Mouse (Mus musculus): ENCODE measurements around the gene Gm6583. TPM values are rescaled to one million over a fixed set of nuclear protein-coding genes. Genes with fewer than 3 reads are reported as not detected.

Gm6583 gene
- 0.13 and 0.26 TPM in 2 replicates for polyA plus RNA-seq (2014; fragmentation: Nextera tagmentation; extraction: Ambion mirVana)

- WGBS = 63% methylated on average over 13 of the region's 13 CpGs
- H3K27ac ChIP-seq (ENCODE audit: low read depth, low read length) = no peak within 1 kb of the TSS
- H3K27me3 ChIP-seq (ENCODE audit: control insufficient read depth, insufficient read depth, low read length) = no peaks in the 10 kb centered on the region
- H3K4me2 ChIP-seq (replicated peaks; ENCODE audit: low read depth, low read length) = no peak within 1 kb of the TSS
- H3K4me1 ChIP-seq (replicated peaks; ENCODE audit: control insufficient read depth, insufficient read depth, low read length) = no peaks in the 10 kb centered on the region
- ATAC-seq (ENCODE audit: low FRiP score) (no peak), DNase-seq (ENCODE audit: low spot score) (no peak)
- H3K9me3 ChIP-seq (ENCODE audit: control insufficient read depth, low read length) = no peaks in the 10 kb centered on the region
- no peaks in the 10 kb centered on the region for H3K36me3 ChIP-seq (ENCODE audit: control insufficient read depth, insufficient read depth, low read length)
- H3K4me3 ChIP-seq (ENCODE audit: low read depth, low read length) = no peak within 1 kb of the TSS
- no peak within 1 kb of the TSS for H3K9ac ChIP-seq (ENCODE audit: low read depth, low read length)
Measured at GRCm38 (mm10) chr5:112355910-112356309, at the start of gene Gm6583. Gm6583 (minus strand) TSS chr5:112356033.

- 67% methylated on average over 3 of the region's 3 CpGs for WGBS
- DNase-seq (ENCODE audit: low spot score) = no peak
- Histone ChIP-seq H3K4me2 (replicated peaks; ENCODE audit: low read depth, low read length) (no peak overlapping the region), H3K4me1 (replicated peaks; ENCODE audit: control insufficient read depth, insufficient read depth, low read length) (no peaks in the 10 kb centered on the region), H3K9ac (ENCODE audit: low read depth, low read length) (no peak overlapping the region), H3K4me3 (ENCODE audit: low read depth, low read length) (no peak overlapping the region), H3K36me3 (ENCODE audit: control insufficient read depth, insufficient read depth, low read length) (no peaks in the 10 kb centered on the region), H3K27me3 (ENCODE audit: control insufficient read depth, insufficient read depth, low read length) (no peaks in the 10 kb centered on the region), H3K27ac (ENCODE audit: low read depth, low read length) (no peak overlapping the region), H3K9me3 (ENCODE audit: control insufficient read depth, low read length) (no peaks in the 10 kb centered on the region)
- no peak for ATAC-seq (ENCODE audit: low FRiP score)
Measured at GRCm38 (mm10) chr5:112402437-112402836, 46.6 kb upstream of the Gm6583 start.

GRCm38 (mm10) chr5:112399284-112399683 is 43.5 kb upstream of the Gm6583 start:
- Histone ChIP-seq H3K36me3 (ENCODE audit: control insufficient read depth, insufficient read depth, low read length) (no peaks in the 10 kb centered on the region), H3K27ac (ENCODE audit: low read depth, low read length) (no peak overlapping the region), H3K4me2 (replicated peaks; ENCODE audit: low read depth, low read length) (no peak overlapping the region), H3K4me3 (ENCODE audit: low read depth, low read length) (no peak overlapping the region), H3K4me1 (replicated peaks; ENCODE audit: control insufficient read depth, insufficient read depth, low read length) (no peaks in the 10 kb centered on the region; the same call in 1 of the 2 replicates), H3K27me3 (ENCODE audit: control insufficient read depth, insufficient read depth, low read length) (no peaks in the 10 kb centered on the region), H3K9ac (ENCODE audit: low read depth, low read length) (no peak overlapping the region), H3K9me3 (ENCODE audit: control insufficient read depth, low read length) (no peaks in the 10 kb centered on the region)
- ATAC-seq (ENCODE audit: low FRiP score) (no peak), DNase-seq (ENCODE audit: low spot score) (no peak)
- 82% methylated on average over 10 of the region's 10 CpGs for WGBS

- Histone ChIP-seq H3K4me1 (replicated peaks; ENCODE audit: control insufficient read depth, insufficient read depth, low read length) (peaks cover 2% of the 10 kb centered on the region), H3K9me3 (ENCODE audit: control insufficient read depth, low read length) (no peaks in the 10 kb centered on the region), H3K9ac (ENCODE audit: low read depth, low read length) (no peak overlapping the region), H3K27me3 (ENCODE audit: control insufficient read depth, insufficient read depth, low read length) (no peaks in the 10 kb centered on the region), H3K36me3 (ENCODE audit: control insufficient read depth, insufficient read depth, low read length) (no peaks in the 10 kb centered on the region), H3K4me3 (ENCODE audit: low read depth, low read length) (no peak overlapping the region), H3K27ac (ENCODE audit: low read depth, low read length) (no peak overlapping the region), H3K4me2 (replicated peaks; ENCODE audit: low read depth, low read length) (no peak overlapping the region)
- 78% methylated on average over 18 of the region's 18 CpGs for WGBS
- DNase-seq (ENCODE audit: low spot score) (no peak), ATAC-seq (ENCODE audit: low FRiP score) (no peak)
Measured at GRCm38 (mm10) chr5:112396066-112396465, 40.2 kb upstream of the Gm6583 start.

GRCm38 (mm10) chr5:112394779-112395443 is 39.1 kb upstream of the Gm6583 start, which contains the start of gene Asphd2:
Asphd2 (minus strand) TSS chr5:112394866.
- H3K27me3 ChIP-seq (ENCODE audit: control insufficient read depth, insufficient read depth, low read length) = no peaks in the 10 kb centered on the region

GRCm38 (mm10) chr5:112394415-112394763 is 38.6 kb upstream of the Gm6583 start:
- H3K9me3 ChIP-seq (ENCODE audit: control insufficient read depth, low read length) = no peaks in the 10 kb centered on the region
- peak overlapping the region; percentile 86 for H3K27ac ChIP-seq (ENCODE audit: low read depth, low read length)
- H3K27me3 ChIP-seq (ENCODE audit: control insufficient read depth, insufficient read depth, low read length) = no peaks in the 10 kb centered on the region
- ATAC-seq (ENCODE audit: low FRiP score) (peak; percentile 77), DNase-seq (ENCODE audit: low spot score) (peak; percentile 66)
- H3K9ac ChIP-seq (ENCODE audit: low read depth, low read length) = peak overlapping the region; percentile 79
- H3K36me3 ChIP-seq (ENCODE audit: control insufficient read depth, insufficient read depth, low read length) = no peaks in the 10 kb centered on the region
- H3K4me3 ChIP-seq (ENCODE audit: low read depth, low read length) = peak overlapping the region; percentile 49
- peak overlapping the region; percentile 87 for H3K4me2 ChIP-seq (replicated peaks; ENCODE audit: low read depth, low read length)
- WGBS = under 1% methylated on average over 12 of the region's 28 CpGs
- H3K4me1 ChIP-seq (replicated peaks; ENCODE audit: control insufficient read depth, insufficient read depth, low read length) = peaks cover 2% of the 10 kb centered on the region

More at GRCm38 (mm10) chr5:112394779-112395443, 39.1 kb upstream of the Gm6583 start, which contains the start of gene Asphd2:
- H3K4me3 ChIP-seq (ENCODE audit: low read depth, low read length) = peak within 1 kb of the TSS; percentile 49
- no peaks in the 10 kb centered on the region for H3K36me3 ChIP-seq (ENCODE audit: control insufficient read depth, insufficient read depth, low read length)
- ATAC-seq (ENCODE audit: low FRiP score) = peak; percentile 92
- H3K27ac ChIP-seq (ENCODE audit: low read depth, low read length) = peak within 1 kb of the TSS; percentile 86
- peaks cover 2% of the 10 kb centered on the region for H3K4me1 ChIP-seq (replicated peaks; ENCODE audit: control insufficient read depth, insufficient read depth, low read length)
- WGBS = 1% methylated on average over 40 of the region's 67 CpGs
- H3K4me2 ChIP-seq (replicated peaks; ENCODE audit: low read depth, low read length) = peak within 1 kb of the TSS; percentile 87
- DNase-seq (ENCODE audit: low spot score) = peak; percentile 92
- H3K9ac ChIP-seq (ENCODE audit: low read depth, low read length) = peak within 1 kb of the TSS; percentile 79
- H3K9me3 ChIP-seq (ENCODE audit: control insufficient read depth, low read length) = no peaks in the 10 kb centered on the region

- ATAC-seq (ENCODE audit: low FRiP score) = peak; percentile 31; the same call in 1 of the 2 replicates
- H3K4me3 ChIP-seq (ENCODE audit: low read depth, low read length) = peak overlapping the region; percentile 49
- H3K9ac ChIP-seq (ENCODE audit: low read depth, low read length) = peak overlapping the region; percentile 79
- DNase-seq (ENCODE audit: low spot score) = no peak
- no peak overlapping the region for H3K27ac ChIP-seq (ENCODE audit: low read depth, low read length)
- peaks cover 2% of the 10 kb centered on the region for H3K4me1 ChIP-seq (replicated peaks; ENCODE audit: control insufficient read depth, insufficient read depth, low read length)
- no peaks in the 10 kb centered on the region for H3K9me3 ChIP-seq (ENCODE audit: control insufficient read depth, low read length)
- 11% methylated on average over 18 of the region's 18 CpGs for WGBS
- peak overlapping the region; percentile 87 for H3K4me2 ChIP-seq (replicated peaks; ENCODE audit: low read depth, low read length)
- H3K36me3 ChIP-seq (ENCODE audit: control insufficient read depth, insufficient read depth, low read length) = no peaks in the 10 kb centered on the region
- H3K27me3 ChIP-seq (ENCODE audit: control insufficient read depth, insufficient read depth, low read length) = no peaks in the 10 kb centered on the region
Measured at GRCm38 (mm10) chr5:112393741-112394414, 38.0 kb upstream of the Gm6583 start.

- peaks cover 2% of the 10 kb centered on the region for H3K4me1 ChIP-seq (replicated peaks; ENCODE audit: control insufficient read depth, insufficient read depth, low read length)
- no peaks in the 10 kb centered on the region for H3K36me3 ChIP-seq (ENCODE audit: control insufficient read depth, insufficient read depth, low read length)
- H3K9ac ChIP-seq (ENCODE audit: low read depth, low read length) = no peak overlapping the region
- H3K4me2 ChIP-seq (replicated peaks; ENCODE audit: low read depth, low read length) = no peak overlapping the region
- ATAC-seq (ENCODE audit: low FRiP score) (no peak), DNase-seq (ENCODE audit: low spot score) (no peak)
- H3K9me3 ChIP-seq (ENCODE audit: control insufficient read depth, low read length) = no peaks in the 10 kb centered on the region
- H3K27ac ChIP-seq (ENCODE audit: low read depth, low read length) = no peak overlapping the region
- H3K27me3 ChIP-seq (ENCODE audit: control insufficient read depth, insufficient read depth, low read length) = no peaks in the 10 kb centered on the region
- H3K4me3 ChIP-seq (ENCODE audit: low read depth, low read length) = no peak overlapping the region
- 66% methylated on average over 27 of the region's 27 CpGs for WGBS
Measured at GRCm38 (mm10) chr5:112391676-112392323, 36.0 kb upstream of the Gm6583 start.

Measured in hindbrain, embryonic 11.5 days (tissue).